Mouse (Mus musculus) liver (tissue): ENCODE results near the gene Vmn1r137.
"Not testable (repeated sequence)": the region's sequence is repeated elsewhere in the genome, so short reads cannot be mapped to it uniquely, and the experiment has no call there.

Experiments
- DNase-seq: peaks from one replicate; pipeline ENCODE4 v3.0.0-alpha.2; 2020; ENCODE audit warnings: mixed read lengths

The Vmn1r137 gene

GRCm38 (mm10) chr7:21994287-21994686, at the start of gene Vmn1r137:
Gene Vmn1r137 (plus strand): TSS chr7:21994587.
- not testable (repeated sequence) for DNase-seq

- not testable (repeated sequence) for DNase-seq
These were observed 34.4 kb downstream of the Vmn1r137 start, which contains the start of gene Vmn1r138 for GRCm38 (mm10) chr7:22028797-22029196. Gene Vmn1r138 (minus strand): TSS chr7:22028897.
